Mouse (Mus musculus): Measurements from ENCODE around the gene 1110012L19Rik. TPM values are rescaled to one million over a fixed set of nuclear protein-coding genes. Genes with fewer than 3 reads are reported as not detected.
A peak's percentile ranks its signal among the peaks of the same experiment; 100 is the strongest.
"Not testable (repeated sequence)": the region's sequence is repeated elsewhere in the genome, so short reads cannot be mapped to it uniquely, and the experiment has no call there.

The 1110012L19Rik gene
- polyA plus RNA-seq (2015; fragmentation: Nextera tagmentation; extraction: Ambion mirVana) = 32.1 and 32.5 TPM in 2 replicates

- ATAC-seq (ENCODE audit: borderline replicate concordance, extremely low read depth, low FRiP score, low TSS enrichment) = peak; percentile 96
- no peaks in the 10 kb centered on the region for H3K36me3 ChIP-seq
- H3K27me3 ChIP-seq = no peaks in the 10 kb centered on the region
- peak within 1 kb of the TSS; percentile 52 for H3K4me3 ChIP-seq
- no peaks in the 10 kb centered on the region for H3K9me3 ChIP-seq
- peak within 1 kb of the TSS; percentile 79 for H3K27ac ChIP-seq
- peak within 1 kb of the TSS; percentile 53 for H3K4me2 ChIP-seq
- no peaks in the 10 kb centered on the region for H3K4me1 ChIP-seq
- 13% methylated on average over 22 of the region's 22 CpGs for WGBS
- H3K9ac ChIP-seq = peak within 1 kb of the TSS; percentile 47
Measured at GRCm38 (mm10) chrX:70385276-70385961, at the start of gene 1110012L19Rik. TSS of gene 1110012L19Rik (plus strand) at chrX:70385877.

GRCm38 (mm10) chrX:70362985-70363384, 22.7 kb upstream of the 1110012L19Rik start:
- no peak overlapping the region for H3K4me3 ChIP-seq
- no peak overlapping the region for H3K4me2 ChIP-seq
- no peaks in the 10 kb centered on the region for H3K27me3 ChIP-seq
- H3K4me1 ChIP-seq = no peaks in the 10 kb centered on the region
- H3K9me3 ChIP-seq = no peaks in the 10 kb centered on the region
- WGBS = 69% methylated on average over 7 of the region's 7 CpGs
- no peak overlapping the region for H3K9ac ChIP-seq
- H3K27ac ChIP-seq = no peak overlapping the region
- H3K36me3 ChIP-seq = no peaks in the 10 kb centered on the region
- ATAC-seq (ENCODE audit: borderline replicate concordance, extremely low read depth, low FRiP score, low TSS enrichment) = no peak

GRCm38 (mm10) chrX:70363446-70363845, 22.2 kb upstream of the 1110012L19Rik start:
- H3K4me2 ChIP-seq = 0 out of 2 replicates have a peak overlapping the region, but pooled peaks have one; percentile 53

GRCm38 (mm10) chrX:70364202-70364601, 21.5 kb upstream of the 1110012L19Rik start:
- WGBS = 74% methylated on average over 1 of the region's 1 CpGs
- Histone ChIP-seq H3K4me3 (peak overlapping the region; percentile 48), H3K4me2 (peak overlapping the region; percentile 53), H3K27ac (no peak overlapping the region), H3K4me1 (no peaks in the 10 kb centered on the region), H3K36me3 (no peaks in the 10 kb centered on the region), H3K9me3 (no peaks in the 10 kb centered on the region), H3K27me3 (no peaks in the 10 kb centered on the region), H3K9ac (peak overlapping the region; percentile 31; the same call in 1 of the 2 replicates)
- no peak for ATAC-seq (ENCODE audit: borderline replicate concordance, extremely low read depth, low FRiP score, low TSS enrichment)

More at GRCm38 (mm10) chrX:70363446-70363845, 22.2 kb upstream of the 1110012L19Rik start:
- H3K36me3 ChIP-seq = no peaks in the 10 kb centered on the region
- no peak overlapping the region for H3K27ac ChIP-seq
- no peak for ATAC-seq (ENCODE audit: borderline replicate concordance, extremely low read depth, low FRiP score, low TSS enrichment)
- H3K4me1 ChIP-seq = no peaks in the 10 kb centered on the region
- H3K9ac ChIP-seq = no peak overlapping the region
- H3K27me3 ChIP-seq = no peaks in the 10 kb centered on the region
- WGBS = 72% methylated on average over 5 of the region's 5 CpGs
- H3K4me3 ChIP-seq = no peak overlapping the region
- H3K9me3 ChIP-seq = no peaks in the 10 kb centered on the region

DNA sequence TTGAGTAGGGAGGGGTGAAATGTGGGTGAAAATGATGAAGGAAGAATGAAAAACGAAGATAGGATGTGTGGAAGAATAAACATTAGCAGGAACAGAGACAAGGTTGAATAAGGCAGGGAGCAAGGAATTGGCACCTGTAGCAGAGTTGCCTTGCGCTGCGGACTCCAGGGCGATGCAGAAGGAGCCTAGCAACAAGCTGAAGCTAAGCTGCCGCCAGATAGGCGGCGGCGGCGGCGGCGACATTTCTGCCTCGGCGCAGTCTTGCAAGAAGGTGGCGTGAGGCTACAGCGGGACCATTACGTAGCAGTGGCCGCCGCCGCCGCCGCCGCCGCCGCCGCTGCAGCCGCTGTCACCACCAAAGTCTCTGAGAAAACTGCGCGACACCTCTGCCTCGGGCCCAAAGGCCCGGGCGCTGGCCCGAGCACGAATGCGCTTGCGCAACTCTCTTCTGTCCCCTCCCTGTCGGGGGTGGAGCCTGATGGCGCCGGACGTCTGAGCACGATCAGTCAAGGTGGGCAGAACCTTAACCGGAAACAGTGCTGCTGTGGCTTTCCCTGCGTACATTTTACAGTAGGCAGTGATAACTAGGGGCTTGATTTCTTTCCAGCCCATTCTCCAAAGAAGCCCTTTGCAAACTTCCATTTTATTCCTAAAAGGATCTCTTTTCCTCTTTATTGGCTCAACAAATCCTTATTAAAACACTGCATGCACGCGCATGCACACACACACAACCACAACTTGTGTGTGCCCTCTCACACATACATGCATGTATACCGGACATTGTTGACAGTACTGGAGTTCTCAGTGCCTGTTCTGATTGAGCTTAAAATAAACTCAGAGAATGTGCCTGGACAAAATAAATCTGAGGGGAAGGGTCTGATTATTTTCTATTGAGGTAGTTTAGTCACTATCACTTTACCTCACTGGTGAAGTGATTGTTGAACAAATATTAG, 20.7 kb upstream of the 1110012L19Rik start, which contains the start of gene Ids:
TSS of gene Ids (minus strand) at position 424 of the 953 bp plus-strand sequence.
- H3K4me1 ChIP-seq = no peaks in the 10 kb centered on the region
- peak within 1 kb of the TSS; percentile 48 for H3K4me3 ChIP-seq
- WGBS = 16% methylated on average over 45 of the region's 45 CpGs
- no peaks in the 10 kb centered on the region for H3K27me3 ChIP-seq
- H3K27ac ChIP-seq = no peak within 1 kb of the TSS
- H3K4me2 ChIP-seq = peak within 1 kb of the TSS; percentile 53
- ATAC-seq (ENCODE audit: borderline replicate concordance, extremely low read depth, low FRiP score, low TSS enrichment) = peak; percentile 88; the same call in 1 of the 2 replicates
- H3K36me3 ChIP-seq = no peaks in the 10 kb centered on the region
- no peaks in the 10 kb centered on the region for H3K9me3 ChIP-seq
- H3K9ac ChIP-seq = peak within 1 kb of the TSS; percentile 31; the same call in 1 of the 2 replicates

- not testable (repeated sequence) for H3K4me1 ChIP-seq; ATAC-seq (ENCODE audit: borderline replicate concordance, extremely low read depth, low FRiP score, low TSS enrichment); H3K9me3 ChIP-seq; H3K36me3 ChIP-seq; H3K27me3 ChIP-seq; H3K9ac ChIP-seq; H3K4me2 ChIP-seq; H3K27ac ChIP-seq; H3K4me3 ChIP-seq
- 8% methylated on average over 1 of the region's 6 CpGs for WGBS
Measured at GRCm38 (mm10) chrX:70369758-70370157, 15.9 kb upstream of the 1110012L19Rik start.

- WGBS = 71% methylated on average over 5 of the region's 6 CpGs
- not testable (repeated sequence) for ATAC-seq (ENCODE audit: borderline replicate concordance, extremely low read depth, low FRiP score, low TSS enrichment); H3K4me3 ChIP-seq
Measured at GRCm38 (mm10) chrX:70374469-70375110, 11.1 kb upstream of the 1110012L19Rik start.

GRCm38 (mm10) chrX:70384917-70385275, 781 bp upstream of the 1110012L19Rik start:
- no peaks in the 10 kb centered on the region for H3K4me1 ChIP-seq
- ATAC-seq (ENCODE audit: borderline replicate concordance, extremely low read depth, low FRiP score, low TSS enrichment) = no peak
- H3K36me3 ChIP-seq = no peaks in the 10 kb centered on the region
- no peaks in the 10 kb centered on the region for H3K9me3 ChIP-seq
- WGBS = 39% methylated on average over 3 of the region's 3 CpGs
- H3K4me2 ChIP-seq = peak overlapping the region; percentile 47
- H3K4me3 ChIP-seq = peak overlapping the region; percentile 52
- peak overlapping the region; percentile 79; the same call in 1 of the 2 replicates for H3K27ac ChIP-seq
- 0 out of 2 replicates have a peak overlapping the region, but pooled peaks have one; percentile 47 for H3K9ac ChIP-seq
- no peaks in the 10 kb centered on the region for H3K27me3 ChIP-seq

More at GRCm38 (mm10) chrX:70374469-70375110, 11.1 kb upstream of the 1110012L19Rik start:
- H3K4me2 ChIP-seq, H3K9ac ChIP-seq, H3K27me3 ChIP-seq, H3K4me1 ChIP-seq, H3K27ac ChIP-seq, H3K36me3 ChIP-seq, H3K9me3 ChIP-seq: not testable (repeated sequence)

DNA sequence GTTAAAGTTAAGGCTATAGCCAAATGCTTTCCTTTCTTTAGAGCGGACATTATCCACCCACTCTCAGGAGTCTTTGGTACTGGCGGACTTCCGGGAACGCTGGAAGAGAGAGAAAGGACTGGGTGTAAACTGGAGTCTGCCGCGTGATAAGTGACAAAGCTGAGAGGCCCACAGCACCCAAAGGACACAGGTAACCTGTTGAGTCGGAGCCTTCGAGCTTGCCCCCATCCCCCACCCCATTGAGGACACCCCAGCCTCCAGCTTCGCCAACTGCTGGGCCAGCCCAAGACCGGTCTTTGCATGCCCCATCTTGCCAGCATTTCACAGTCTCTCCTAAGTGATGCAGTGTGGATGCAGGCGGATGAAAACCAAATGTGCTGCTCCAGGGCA, 280 bp downstream of the 1110012L19Rik start:
- no peaks in the 10 kb centered on the region for H3K27me3 ChIP-seq
- H3K4me2 ChIP-seq = peak overlapping the region; percentile 53
- no peaks in the 10 kb centered on the region for H3K36me3 ChIP-seq
- no peak for ATAC-seq (ENCODE audit: borderline replicate concordance, extremely low read depth, low FRiP score, low TSS enrichment)
- no peaks in the 10 kb centered on the region for H3K4me1 ChIP-seq
- H3K9me3 ChIP-seq = no peaks in the 10 kb centered on the region
- H3K4me3 ChIP-seq = peak overlapping the region; percentile 52
- 11% methylated on average over 10 of the region's 11 CpGs for WGBS
- peak overlapping the region; percentile 79 for H3K27ac ChIP-seq
- peak overlapping the region; percentile 47 for H3K9ac ChIP-seq

- not testable (repeated sequence) for H3K9ac ChIP-seq; H3K4me3 ChIP-seq; ATAC-seq (ENCODE audit: borderline replicate concordance, extremely low read depth, low FRiP score, low TSS enrichment); H3K27me3 ChIP-seq; H3K27ac ChIP-seq; H3K9me3 ChIP-seq; H3K4me1 ChIP-seq; H3K4me2 ChIP-seq; H3K36me3 ChIP-seq
Measured at GRCm38 (mm10) chrX:70392636-70393035, 7.0 kb downstream of the 1110012L19Rik start.

GRCm38 (mm10) chrX:70425473-70425872, 39.8 kb downstream of the 1110012L19Rik start:
- WGBS = 64% methylated on average over 3 of the region's 3 CpGs
- ATAC-seq (ENCODE audit: borderline replicate concordance, extremely low read depth, low FRiP score, low TSS enrichment); H3K4me2 ChIP-seq: not testable (repeated sequence)

More at GRCm38 (mm10) chrX:70425473-70425872, 39.8 kb downstream of the 1110012L19Rik start:
- not testable (repeated sequence) for H3K27ac ChIP-seq, H3K9ac ChIP-seq, H3K36me3 ChIP-seq, H3K27me3 ChIP-seq, H3K4me1 ChIP-seq, H3K4me3 ChIP-seq, H3K9me3 ChIP-seq
